Mouse (Mus musculus) MEL (cell line): ENCODE measurements at regions not wholly inside any gene's neighbourhood (a gene's known extent, or its start where the extent isn't known, plus 50 kb on each side); places are given as distances from the start of the nearest gene placed in this dataset.

ENCODE experiments used
- DNase-seq: peaks from one replicate; pipeline ENCODE4 v3.0.0; 2011; ENCODE audit warnings: low read depth, low spot score
- H3K27ac ChIP-seq: 2 replicates; pipeline ENCODE4 v1.5.1; 2012; ENCODE audit warnings: low read depth, mild to moderate bottlenecking, control low read depth, low read length, moderate library complexity; ENCODE audit not compliant: control insufficient read depth
- H3K27me3 ChIP-seq, 2 experiments: fragments of 150-350 bp in 1 of 2; sonication (generic) in 1 of 2; 2 replicates each; pipeline ENCODE4 v1.6.1; 2012; ENCODE audit warnings: low read length in 2 of 2, mild to moderate bottlenecking in 2 of 2, improper control_type of control experiment in 1 of 2, moderate library complexity in 1 of 2; ENCODE audit not compliant: insufficient read depth in 2 of 2, control insufficient read depth in 1 of 2
- H3K36me3 ChIP-seq, 2 experiments: 2 replicates each; pipeline ENCODE4 v1.6.1; 2012 to 2014; ENCODE audit warnings: low read length in 2 of 2, improper control_type of control experiment in 1 of 2, inconsistent platforms in 1 of 2, mild to moderate bottlenecking in 1 of 2; ENCODE audit not compliant: insufficient read depth in 2 of 2, control insufficient read depth in 1 of 2
- H3K4me1 ChIP-seq, 2 experiments: fragments of 150-350 bp in 1 of 2; sonication (generic) in 1 of 2; 2 replicates each; pipeline ENCODE4 v1.6.1; 2012; ENCODE audit warnings: low read length in 2 of 2, improper control_type of control experiment in 1 of 2, mild to moderate bottlenecking in 1 of 2; ENCODE audit not compliant: insufficient read depth in 2 of 2, control insufficient read depth in 1 of 2
- H3K4me3 ChIP-seq, 2 experiments: fragments of 150-350 bp in 1 of 2; sonication (generic) in 1 of 2; 2 replicates each; pipeline ENCODE4 v1.5.1; 2012; ENCODE audit warnings: low read depth in 2 of 2, low read length in 2 of 2, mild to moderate bottlenecking in 2 of 2, moderate library complexity in 2 of 2, control low read depth in 1 of 2, improper control_type of control experiment in 1 of 2; ENCODE audit not compliant: control insufficient read depth in 1 of 2, insufficient read depth in 1 of 2
- H3K79me2 ChIP-seq: 2 replicates; pipeline ENCODE4 v1.6.1; 2012; ENCODE audit warnings: mild to moderate bottlenecking, low read length, moderate library complexity; ENCODE audit not compliant: control insufficient read depth, poor library complexity, insufficient read depth
- H3K9ac ChIP-seq: 2 replicates; pipeline ENCODE4 v1.6.1; 2012; ENCODE audit warnings: low read depth, mild to moderate bottlenecking, control low read depth, low read length, moderate library complexity; ENCODE audit not compliant: control insufficient read depth, poor library complexity, severe bottlenecking
- H3K9me3 ChIP-seq: fragments of 150-350 bp; sonication (generic); replicated peaks from 2 replicates; pipeline ENCODE4 v1.6.1; 2012; ENCODE audit warnings: mild to moderate bottlenecking, low read length, improper control_type of control experiment, moderate library complexity; ENCODE audit not compliant: insufficient read depth
- BHLHE40 ChIP-seq: IDR thresholded peaks from 2 replicates; pipeline ENCODE4 v1.6.1; 2012; ENCODE audit warnings: low read depth, mild to moderate bottlenecking, inconsistent platforms, low read length, improper control_type of control experiment, borderline replicate concordance
- EP300 ChIP-seq, 2 experiments: IDR thresholded peaks; 2 replicates each; pipeline ENCODE4 v1.6.1; 2011; ENCODE audit warnings: improper control_type of control experiment in 2 of 2, low read length in 2 of 2, low read depth in 1 of 2, mild to moderate bottlenecking in 1 of 2
- ETS1 ChIP-seq: IDR thresholded peaks from 2 replicates; pipeline ENCODE4 v1.6.1; 2012; ENCODE audit warnings: low read depth, mild to moderate bottlenecking, inconsistent platforms, low read length, improper control_type of control experiment, moderate library complexity
- JUND ChIP-seq: IDR thresholded peaks from 2 replicates; pipeline ENCODE4 v1.6.1; 2011; ENCODE audit warnings: low read depth, mild to moderate bottlenecking, improper control_type of control experiment, low read length
- MAFK ChIP-seq: IDR thresholded peaks from 2 replicates; pipeline ENCODE4 v1.6.1; 2011; ENCODE audit warnings: low read depth, mild to moderate bottlenecking, low read length, improper control_type of control experiment, borderline replicate concordance
- MEF2A ChIP-seq: IDR thresholded peaks from 2 replicates; pipeline ENCODE4 v1.6.1; 2014; ENCODE audit warnings: low read depth, mild to moderate bottlenecking, inconsistent platforms, low read length, improper control_type of control experiment; ENCODE audit not compliant: poor library complexity, insufficient replicate concordance, severe bottlenecking; ENCODE audit errors: extremely low read depth
- MXI1 ChIP-seq: IDR thresholded peaks from 2 replicates; pipeline ENCODE4 v1.6.1; 2011; ENCODE audit warnings: mild to moderate bottlenecking, low read depth, low read length, improper control_type of control experiment
- MYB ChIP-seq: IDR thresholded peaks from 2 replicates; pipeline ENCODE4 v1.6.1; 2011; ENCODE audit warnings: mild to moderate bottlenecking, low read depth, low read length, improper control_type of control experiment
- MYC ChIP-seq: IDR thresholded peaks from 2 replicates; pipeline ENCODE4 v1.6.1; 2011; ENCODE audit warnings: low read depth, mild to moderate bottlenecking, low read length, improper control_type of control experiment, moderate library complexity
- RAD21 ChIP-seq: IDR thresholded peaks from 2 replicates; pipeline ENCODE4 v1.6.1; 2011; ENCODE audit warnings: mild to moderate bottlenecking, low read depth, low read length, improper control_type of control experiment
- RCOR1 ChIP-seq: IDR thresholded peaks from 2 replicates; pipeline ENCODE4 v1.6.1; 2012; ENCODE audit warnings: low read depth, mild to moderate bottlenecking, inconsistent platforms, low read length, improper control_type of control experiment
- SIN3A ChIP-seq: IDR thresholded peaks from 2 replicates; pipeline ENCODE4 v1.6.1; 2012; ENCODE audit warnings: low read length, improper control_type of control experiment, inconsistent platforms
- TAL1 ChIP-seq: IDR thresholded peaks from 2 replicates; pipeline ENCODE4 v1.6.1; 2012; ENCODE audit warnings: mild to moderate bottlenecking, inconsistent platforms, low read length, moderate library complexity, mixed read lengths
- TBP ChIP-seq: IDR thresholded peaks from 2 replicates; pipeline ENCODE4 v1.8.0; 2011; ENCODE audit warnings: low read depth, low read length, improper control_type of control experiment
- TCF12 ChIP-seq: IDR thresholded peaks from 2 replicates; pipeline ENCODE4 v1.6.1; 2014; ENCODE audit warnings: low read depth, mild to moderate bottlenecking, inconsistent platforms, low read length, improper control_type of control experiment, moderate library complexity
- USF1 ChIP-seq: IDR thresholded peaks from 2 replicates; pipeline ENCODE4 v1.6.1; 2014; ENCODE audit warnings: low read depth, mild to moderate bottlenecking, inconsistent platforms, low read length, improper control_type of control experiment, moderate library complexity
- ZC3H11A ChIP-seq: IDR thresholded peaks from 2 replicates; pipeline ENCODE4 v1.6.1; 2012; ENCODE audit warnings: low read depth, mild to moderate bottlenecking, inconsistent platforms, low read length, improper control_type of control experiment

DNA sequence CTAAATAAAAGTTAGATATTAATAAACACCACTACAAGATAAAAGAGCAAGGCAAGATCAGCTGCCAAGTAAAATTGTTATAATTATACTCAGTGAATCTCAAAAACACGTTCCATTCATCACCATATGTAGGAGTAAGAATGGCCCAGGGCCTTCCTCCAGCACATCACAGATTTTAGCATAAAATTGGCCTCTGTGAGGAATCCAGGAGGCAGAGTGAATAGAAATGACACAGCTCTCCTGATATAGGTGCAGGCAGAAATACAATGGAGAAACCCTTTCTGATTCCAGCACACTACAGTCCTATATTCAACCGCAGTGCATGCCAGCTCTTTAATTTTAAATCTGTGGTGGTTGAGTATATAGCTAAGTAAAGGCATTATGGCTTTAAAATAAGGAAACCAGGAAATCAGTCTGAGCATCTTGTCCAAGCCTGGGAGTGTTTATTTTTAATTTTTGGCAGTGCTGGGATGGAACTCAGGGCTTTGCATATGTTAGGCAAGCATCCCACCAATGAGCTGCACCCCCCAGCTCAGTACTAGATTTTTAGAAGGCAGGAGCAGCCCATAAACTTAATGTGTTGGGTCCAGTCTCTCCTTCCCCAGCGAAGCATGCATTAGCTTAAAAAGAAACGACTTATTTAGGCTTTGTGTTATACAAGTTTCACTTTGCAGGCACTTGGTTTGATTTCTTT lies 158.3 kb upstream of the Ptprz1 start:
- no peak for DNase-seq
- no peak overlapping the region for H3K27ac ChIP-seq
- H3K4me1 ChIP-seq = no peaks in the 10 kb centered on the region
- H3K9ac ChIP-seq = no peak overlapping the region
- H3K9me3 ChIP-seq = no peaks in the 10 kb centered on the region
- no peaks in the 10 kb centered on the region for H3K79me2 ChIP-seq
- no peak for TF ChIP-seq MEF2A
- TF ChIP-seq TCF12 = no peak
- TF ChIP-seq TBP = no peak
- no peak for TF ChIP-seq MYC
- no peak overlapping the region for H3K4me3 ChIP-seq
- H3K27me3 ChIP-seq = no peaks in the 10 kb centered on the region
- H3K36me3 ChIP-seq = no peaks in the 10 kb centered on the region

GRCm38 (mm10) chr6:22716144-22716856 lies 159.0 kb upstream of the Ptprz1 start:
- Histone ChIP-seq H3K4me1 (no peaks in the 10 kb centered on the region), H3K79me2 (no peaks in the 10 kb centered on the region), H3K27ac (no peak overlapping the region), H3K4me3 (no peak overlapping the region), H3K36me3 (no peaks in the 10 kb centered on the region), H3K27me3 (no peaks in the 10 kb centered on the region), H3K9ac (no peak overlapping the region), H3K9me3 (no peaks in the 10 kb centered on the region)
- no peak for DNase-seq
- TF ChIP-seq USF1 = no peak
- TF ChIP-seq ZC3H11A = no peak
- no peak for TF ChIP-seq MAFK
- TF ChIP-seq SIN3A = no peak
- no peak for TF ChIP-seq TBP
- TF ChIP-seq MEF2A = no peak
- no peak for TF ChIP-seq TAL1
- TF ChIP-seq TCF12 = no peak
- TF ChIP-seq EP300 (IDR thresholded peaks at IDR 0.05; ENCODE audit: low read depth in 1 of 2, low read length in 2 of 2) = no peak
- TF ChIP-seq RAD21 = no peak
- no peak for TF ChIP-seq JUND
- no peak for TF ChIP-seq MYC
- no peak for TF ChIP-seq MYB
- no peak for TF ChIP-seq BHLHE40
- no peak for TF ChIP-seq RCOR1
- TF ChIP-seq MXI1 = no peak
- no peak for TF ChIP-seq ETS1
